Mouse (Mus musculus) heart, embryonic 13.5 days (tissue): ENCODE data around the gene Dtx4. TPM values are rescaled to one million over a fixed set of nuclear protein-coding genes. Genes with fewer than 3 reads are reported as not detected.
"Not testable (repeated sequence)": the region's sequence is repeated elsewhere in the genome, so short reads cannot be mapped to it uniquely, and the experiment has no call there.

Experiments
- ATAC-seq: fragments of 200-750 bp; cut with Nextera tagmentation; 2 replicates; pipeline ENCODE4 v1.8.0; 2017; ENCODE audit warnings: moderate TSS enrichment; ENCODE audit not compliant: insufficient number of reproducible peaks, low FRiP score, low TSS enrichment; ENCODE audit errors: extremely low read depth
- H3K27ac ChIP-seq: fragments of 300-500 bp; sonication (generic); replicated peaks from 2 replicates; pipeline ENCODE4 v1.5.1; 2015; ENCODE audit warnings: moderate library complexity, mild to moderate bottlenecking, inconsistent platforms
- H3K27me3 ChIP-seq: fragments of 300-500 bp; sonication (generic); replicated peaks from 2 replicates; pipeline ENCODE4 v1.6.1; 2015; ENCODE audit warnings: mild to moderate bottlenecking, inconsistent platforms
- H3K36me3 ChIP-seq: fragments of 300-500 bp; sonication (generic); 2 replicates; pipeline ENCODE4 v1.6.1; 2015; ENCODE audit warnings: mild to moderate bottlenecking, inconsistent platforms
- H3K4me1 ChIP-seq: fragments of 300-500 bp; sonication (generic); 2 replicates; pipeline ENCODE4 v1.6.1; 2015; ENCODE audit warnings: inconsistent platforms
- H3K4me2 ChIP-seq: fragments of 300-500 bp; sonication (generic); 2 replicates; pipeline ENCODE4 v1.6.1; 2015; ENCODE audit warnings: inconsistent platforms, mild to moderate bottlenecking, moderate library complexity
- H3K4me3 ChIP-seq: fragments of 300-500 bp; sonication (generic); 2 replicates; pipeline ENCODE4 v1.5.1; 2015; ENCODE audit warnings: moderate library complexity, mild to moderate bottlenecking, inconsistent platforms
- H3K9ac ChIP-seq: fragments of 300-500 bp; sonication (generic); 2 replicates; pipeline ENCODE4 v1.6.1; 2015; ENCODE audit warnings: inconsistent platforms, mild to moderate bottlenecking, moderate library complexity
- H3K9me3 ChIP-seq: fragments of 300-500 bp; sonication (generic); 2 replicates; pipeline ENCODE4 v1.6.1; 2016; ENCODE audit warnings: inconsistent platforms
- WGBS: fragments of 180-500 bp; shearing (Covaris S2); methylation state at CpG from one replicate; pipeline ENCODE4 v1.1.7; 2015; ENCODE audit warnings: mixed read lengths; 5-methylcytosine and 5-hydroxymethylcytosine counted together
- polyA plus RNA-seq: library from polyadenylated mRNA; unstranded; fragments of >200 nt; fragmentation: Nextera tagmentation; extraction: Ambion mirVana; gene quantifications from 2 replicates; pipeline ENCODE4 v1.2.1, GENCODE M21; 2015

Dtx4 gene
- polyA plus RNA-seq = 1.5 and 1.9 TPM in 2 replicates

- Histone ChIP-seq H3K4me2 (peak within 1 kb of the TSS; percentile 99), H3K4me1 (peaks cover 11% of the 10 kb centered on the region), H3K27ac (peak within 1 kb of the TSS; percentile 63), H3K36me3 (no peaks in the 10 kb centered on the region), H3K27me3 (peaks cover 36% of the 10 kb centered on the region), H3K9me3 (no peaks in the 10 kb centered on the region), H3K9ac (peak within 1 kb of the TSS; percentile 90), H3K4me3 (peak within 1 kb of the TSS; percentile 74)
- WGBS = under 1% methylated on average over 80 of the region's 80 CpGs
- peak; percentile 84 for ATAC-seq
These were observed at the start of gene Dtx4 for GRCm38 (mm10) chr19:12501370-12502347. Gene Dtx4, minus strand, starts transcription at chr19:12501454.

DNA sequence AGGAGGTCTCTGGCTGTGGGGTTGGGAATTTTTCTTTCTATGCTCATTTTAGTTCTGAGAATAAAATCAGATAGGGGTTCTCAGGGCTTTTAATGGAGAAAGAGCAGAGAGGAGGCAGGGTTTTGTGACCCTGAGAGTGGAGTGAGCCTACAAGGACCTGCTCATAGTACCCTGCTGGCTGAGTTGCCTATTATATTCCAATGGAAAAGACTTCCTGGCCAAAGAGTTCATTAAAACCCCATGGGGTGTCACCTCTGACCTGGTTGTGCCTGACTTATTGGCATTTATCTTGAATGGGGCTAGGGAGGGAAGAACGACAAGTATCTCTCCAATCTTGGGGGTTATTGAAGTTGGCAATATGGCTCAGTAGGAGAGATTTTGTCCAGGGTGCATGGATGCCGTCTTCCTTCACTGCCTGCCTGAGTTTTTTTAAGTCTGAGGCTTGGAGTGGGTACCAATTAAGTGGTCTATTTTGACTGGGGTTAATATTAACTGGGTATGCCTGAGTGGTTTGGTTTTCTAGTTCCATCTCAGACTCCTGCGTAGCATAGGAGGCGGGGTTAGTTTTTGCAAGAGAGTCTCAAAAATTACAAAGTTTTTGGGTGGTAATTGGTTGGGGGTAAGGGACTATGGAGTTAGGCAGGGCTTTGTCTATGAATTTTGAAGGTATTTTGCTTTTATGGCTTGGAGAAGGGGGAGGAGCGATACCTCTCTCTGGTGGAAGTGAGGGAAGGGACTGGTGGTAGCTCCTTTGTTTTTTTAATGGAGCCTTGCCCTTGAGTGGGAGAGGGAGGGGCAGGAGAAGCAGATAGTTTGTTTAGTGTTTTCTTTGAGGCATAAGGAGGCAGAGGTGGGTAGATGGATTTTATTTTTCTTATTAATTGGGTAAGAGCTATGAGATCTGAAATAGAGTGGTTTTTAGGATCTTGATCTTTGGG is 49.0 kb upstream of the Dtx4 start:
- 80% methylated on average over 5 of the region's 5 CpGs for WGBS
- Histone ChIP-seq H3K27me3 (no peaks in the 10 kb centered on the region), H3K4me3 (no peak overlapping the region), H3K9ac (no peak overlapping the region), H3K9me3 (no peaks in the 10 kb centered on the region), H3K4me1 (no peaks in the 10 kb centered on the region), H3K36me3 (no peaks in the 10 kb centered on the region), H3K4me2 (no peak overlapping the region), H3K27ac (no peak overlapping the region)
- ATAC-seq = no peak

DNA sequence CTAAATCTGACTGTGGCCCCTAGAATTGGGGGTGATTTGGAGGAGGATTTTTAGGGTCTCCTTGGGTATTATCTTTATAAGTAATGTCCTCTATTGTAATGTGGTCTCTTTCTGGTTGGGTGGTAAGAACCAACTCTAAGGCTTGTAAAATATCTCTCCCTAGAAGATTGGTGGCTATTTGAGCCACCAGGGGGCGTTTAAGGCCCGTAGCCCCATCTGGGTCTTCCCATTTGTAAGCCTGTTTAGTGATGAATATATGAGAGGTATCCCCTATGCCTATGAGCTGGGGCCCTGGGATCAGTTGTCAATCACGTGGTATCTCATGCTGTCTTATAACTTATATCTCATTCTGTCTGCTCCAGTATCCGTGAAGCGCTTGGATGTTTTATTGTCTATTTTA is 47.9 kb upstream of the Dtx4 start:
- no peak for ATAC-seq
- Histone ChIP-seq H3K36me3 (no peaks in the 10 kb centered on the region), H3K27ac (no peak overlapping the region), H3K27me3 (no peaks in the 10 kb centered on the region), H3K9me3 (no peaks in the 10 kb centered on the region), H3K4me1 (no peaks in the 10 kb centered on the region), H3K4me2 (no peak overlapping the region), H3K9ac (no peak overlapping the region), H3K4me3 (no peak overlapping the region)
- WGBS = 65% methylated on average over 5 of the region's 5 CpGs

GRCm38 (mm10) chr19:12545440-12545839 is 44.2 kb upstream of the Dtx4 start, which contains the start of gene Fam111a:
Gene Fam111a, plus strand, starts transcription at chr19:12545740.
- H3K36me3 ChIP-seq, H3K4me2 ChIP-seq, H3K9me3 ChIP-seq, H3K4me1 ChIP-seq, H3K27ac ChIP-seq, ATAC-seq, H3K9ac ChIP-seq, H3K27me3 ChIP-seq, H3K4me3 ChIP-seq: not testable (repeated sequence)
- 89% methylated on average over 11 of the region's 11 CpGs for WGBS

- Histone ChIP-seq H3K4me3 (no peak overlapping the region), H3K4me2 (no peak overlapping the region), H3K4me1 (no peaks in the 10 kb centered on the region), H3K9ac (no peak overlapping the region), H3K27me3 (no peaks in the 10 kb centered on the region), H3K9me3 (0 out of 2 replicates have a peak, but pooled peaks cover 5% of the 10 kb centered on the region), H3K27ac (no peak overlapping the region), H3K36me3 (no peaks in the 10 kb centered on the region)
- 29% methylated on average over 2 of the region's 2 CpGs for WGBS
- ATAC-seq = no peak
These were observed 40.4 kb upstream of the Dtx4 start for GRCm38 (mm10) chr19:12541644-12542043.

DNA sequence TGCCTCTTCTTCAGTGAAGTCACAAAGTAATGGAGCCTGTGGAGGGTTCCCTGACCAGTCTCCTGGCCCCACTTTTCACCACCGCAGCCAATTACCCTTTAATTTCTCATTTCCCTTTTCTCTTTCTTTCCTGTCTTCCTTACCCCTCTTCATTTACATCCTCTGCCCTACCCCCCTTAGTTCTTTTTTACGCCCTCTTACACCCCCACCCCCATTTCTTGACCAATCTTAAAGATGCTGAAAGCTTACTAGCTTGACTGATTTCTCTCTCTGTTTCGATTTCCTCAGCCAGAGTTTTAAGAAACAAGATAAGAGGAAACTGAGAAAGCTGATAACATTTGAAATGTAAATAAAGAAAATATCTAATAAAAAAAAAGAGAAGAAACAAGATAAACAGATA is 39.5 kb upstream of the Dtx4 start:
- 42% methylated on average over 3 of the region's 3 CpGs for WGBS
- no peaks in the 10 kb centered on the region for H3K4me1 ChIP-seq
- H3K27me3 ChIP-seq = no peaks in the 10 kb centered on the region
- no peak overlapping the region for H3K27ac ChIP-seq
- H3K9ac ChIP-seq = no peak overlapping the region
- H3K36me3 ChIP-seq = no peaks in the 10 kb centered on the region
- H3K4me3 ChIP-seq = no peak overlapping the region
- 0 out of 2 replicates have a peak, but pooled peaks cover 5% of the 10 kb centered on the region for H3K9me3 ChIP-seq
- no peak overlapping the region for H3K4me2 ChIP-seq
- no peak for ATAC-seq

DNA sequence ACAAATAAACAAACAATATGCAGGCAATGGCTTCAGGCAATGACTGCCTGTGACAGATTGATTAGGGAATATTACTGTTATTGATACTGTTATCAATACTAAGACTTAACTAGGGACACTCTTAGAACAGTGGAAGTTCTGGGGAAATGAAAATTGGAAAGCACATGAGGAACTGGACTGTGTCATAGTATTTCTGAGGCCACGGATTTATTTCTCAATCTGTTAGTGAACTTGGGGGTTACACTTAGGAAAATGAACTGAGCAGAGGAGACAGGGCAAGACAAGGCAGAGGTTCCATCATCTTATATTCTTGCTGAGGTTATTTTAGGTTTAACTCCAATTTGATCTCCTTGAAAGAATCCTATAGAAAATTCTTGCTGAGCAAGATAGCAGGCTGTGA is 38.7 kb upstream of the Dtx4 start:
- Histone ChIP-seq H3K4me3 (no peak overlapping the region), H3K27me3 (no peaks in the 10 kb centered on the region), H3K9me3 (0 out of 2 replicates have a peak, but pooled peaks cover 5% of the 10 kb centered on the region), H3K4me2 (no peak overlapping the region), H3K36me3 (no peaks in the 10 kb centered on the region), H3K4me1 (no peaks in the 10 kb centered on the region), H3K27ac (no peak overlapping the region), H3K9ac (no peak overlapping the region)
- WGBS = 68% methylated on average over 1 of the region's 1 CpGs
- no peak for ATAC-seq

- no peak overlapping the region for H3K27ac ChIP-seq
- ATAC-seq = no peak
These were observed 35.9 kb upstream of the Dtx4 start for GRCm38 (mm10) chr19:12537168-12537567.

GRCm38 (mm10) chr19:12523377-12523776 is 22.1 kb upstream of the Dtx4 start:
- Histone ChIP-seq H3K9ac (no peak overlapping the region), H3K27me3 (no peaks in the 10 kb centered on the region), H3K4me2 (no peak overlapping the region), H3K36me3 (no peaks in the 10 kb centered on the region), H3K4me3 (no peak overlapping the region), H3K4me1 (no peaks in the 10 kb centered on the region), H3K27ac (no peak overlapping the region), H3K9me3 (no peaks in the 10 kb centered on the region)
- WGBS = 44% methylated on average over 4 of the region's 4 CpGs
- no peak for ATAC-seq

More at GRCm38 (mm10) chr19:12537168-12537567, 35.9 kb upstream of the Dtx4 start:
- Histone ChIP-seq H3K4me2 (no peak overlapping the region), H3K4me1 (no peaks in the 10 kb centered on the region), H3K9me3 (no peaks in the 10 kb centered on the region), H3K36me3 (no peaks in the 10 kb centered on the region), H3K4me3 (no peak overlapping the region), H3K9ac (no peak overlapping the region), H3K27me3 (no peaks in the 10 kb centered on the region)

GRCm38 (mm10) chr19:12518541-12518890 is 17.3 kb upstream of the Dtx4 start:
- H3K4me3 ChIP-seq = peak overlapping the region; percentile 55; the same call in 1 of the 2 replicates

More at GRCm38 (mm10) chr19:12518541-12518890, 17.3 kb upstream of the Dtx4 start:
- H3K27ac ChIP-seq = no peak overlapping the region
- no peaks in the 10 kb centered on the region for H3K4me1 ChIP-seq
- no peak for ATAC-seq
- H3K4me2 ChIP-seq = peak overlapping the region; percentile 76
- H3K27me3 ChIP-seq = 0 out of 2 replicates have a peak, but pooled peaks cover 3% of the 10 kb centered on the region
- no peaks in the 10 kb centered on the region for H3K9me3 ChIP-seq
- H3K9ac ChIP-seq = no peak overlapping the region
- no peaks in the 10 kb centered on the region for H3K36me3 ChIP-seq
